8 mouse cellular contexts compared by ENCODE assay signal in genomic region chr11:98961051-98961592, GRCm38 (mm10). TPM values are rescaled to one million over a fixed set of nuclear protein-coding genes. Genes with fewer than 3 reads are reported as not detected.
DNase-seq lines count a peak whose midpoint lies in the region; ATAC-seq and TF ChIP-seq lines count a peak whose summit lies in the region.

No protein-coding gene starts in this region.

- H3K4me3 ChIP-seq in heart, embryonic 15.5 days, result peak overlapping the region; percentile 70
- H3K4me3 ChIP-seq in limb, embryonic 10.5 days, result peak overlapping the region; percentile 80
- H3K4me3 ChIP-seq in midbrain, postnatal 0 days (ENCODE audit: low read depth, low read length), result peak overlapping the region; percentile 57

- peak; percentile 65 for DNase-seq in gastrocnemius, postnatal 10 days
- no peak for DNase-seq in gastrocnemius, adult 18-20 months (ENCODE audit: low spot score)
- peak; percentile 74 for DNase-seq in adrenal gland, postnatal 10 days
- peak; percentile 46 for DNase-seq in limb, embryonic 10.5 days (ENCODE audit: low spot score)
- DNase-seq in midbrain, postnatal 0 days (ENCODE audit: low spot score), result no peak
- no peak for DNase-seq in urinary bladder, postnatal 25 days (ENCODE audit: low spot score)

- WGBS in heart, embryonic 15.5 days, result 23% methylated on average over 18 of the region's 18 CpGs
- WGBS in limb, embryonic 10.5 days, result 2% methylated on average over 18 of the region's 18 CpGs
- WGBS in midbrain, postnatal 0 days, result 23% methylated on average over 17 of the region's 18 CpGs

- no peaks in the 10 kb centered on the region for H3K27me3 ChIP-seq in heart, embryonic 15.5 days
- H3K27me3 ChIP-seq in limb, embryonic 10.5 days (ENCODE audit: low read depth, poor library complexity, severe bottlenecking), result no peaks in the 10 kb centered on the region
- H3K27me3 ChIP-seq in midbrain, postnatal 0 days (ENCODE audit: insufficient read depth, low read length), result no peaks in the 10 kb centered on the region

- no peaks in the 10 kb centered on the region for H3K9me3 ChIP-seq in heart, embryonic 15.5 days (replicated peaks)
- no peaks in the 10 kb centered on the region for H3K9me3 ChIP-seq in limb, embryonic 10.5 days (replicated peaks)
- H3K9me3 ChIP-seq in midbrain, postnatal 0 days (ENCODE audit: low read length), result no peaks in the 10 kb centered on the region

- no peak for ATAC-seq in heart, embryonic 15.5 days (replicated peaks; ENCODE audit: insufficient number of reproducible peaks, insufficient read depth, low FRiP score, low read depth)
- ATAC-seq in midbrain, postnatal 0 days (ENCODE audit: low FRiP score), result no peak
- ATAC-seq in activated CD4-positive, CD25-positive, alpha-beta regulatory T cell, adult 4 months, result no peak

- peak overlapping the region; percentile 75 for H3K9ac ChIP-seq in heart, embryonic 15.5 days
- 0 out of 2 replicates have a peak overlapping the region, but pooled peaks have one; percentile 24 for H3K9ac ChIP-seq in midbrain, postnatal 0 days (replicated peaks; ENCODE audit: low read length, poor library complexity, severe bottlenecking)

- peaks cover 9% of the 10 kb centered on the region for H3K36me3 ChIP-seq in heart, embryonic 15.5 days
- H3K36me3 ChIP-seq in limb, embryonic 10.5 days, result peaks cover 30% of the 10 kb centered on the region
- no peaks in the 10 kb centered on the region for H3K36me3 ChIP-seq in midbrain, postnatal 0 days (ENCODE audit: insufficient read depth, low read length)

- no peak for TF ChIP-seq CTCF in midbrain, postnatal 0 days (IDR thresholded peaks at IDR 0.05)

- peak overlapping the region; percentile 91 for H3K27ac ChIP-seq in heart, embryonic 15.5 days
- peak overlapping the region; percentile 88 for H3K27ac ChIP-seq in limb, embryonic 10.5 days
- H3K27ac ChIP-seq in midbrain, postnatal 0 days (ENCODE audit: low read depth, low read length), result no peak overlapping the region

- H3K4me2 ChIP-seq in heart, embryonic 15.5 days, result peak overlapping the region; percentile 95
- H3K4me2 ChIP-seq in midbrain, postnatal 0 days (ENCODE audit: low read depth, low read length, poor library complexity, severe bottlenecking), result peak overlapping the region; percentile 99

- peaks cover 83% of the 10 kb centered on the region for H3K4me1 ChIP-seq in heart, embryonic 15.5 days (replicated peaks)
- H3K4me1 ChIP-seq in limb, embryonic 10.5 days, result peaks cover 77% of the 10 kb centered on the region
- peaks cover 31% of the 10 kb centered on the region for H3K4me1 ChIP-seq in midbrain, postnatal 0 days (ENCODE audit: insufficient read depth, low read length)

RNA-seq across cellular contexts. Expression of gene Gjd3, which starts 21.7 kb away (rescaled TPM):
- total RNA-seq in gastrocnemius, postnatal 10 days (2021), result not detected
- total RNA-seq in gastrocnemius, adult 18-20 months (2021), result not detected
- under 1 TPM; 0.45 to 0.73 TPM for total RNA-seq in adrenal gland, postnatal 10 days (2021)
- 3.6 and 4.4 TPM in 2 replicates for polyA plus RNA-seq in heart, embryonic 15.5 days (2015; fragmentation: Nextera tagmentation; extraction: Ambion mirVana)
- 0.24 and 0.29 TPM in 2 replicates for polyA plus RNA-seq in limb, embryonic 10.5 days (2016; fragmentation: Nextera tagmentation; extraction: Ambion mirVana)
- total RNA-seq in midbrain, postnatal 0 days (2014; rRNA removed), result 3.0 and 5.1 TPM in 2 replicates
- 4.5 and 5.1 TPM in 2 replicates for polyA plus RNA-seq in midbrain, postnatal 0 days (2015; fragmentation: Nextera tagmentation; extraction: Ambion mirVana)
- under 1 TPM in 1 of 2 experiments, not detected in 1; 0.41 TPM for polyA plus RNA-seq in activated CD4-positive, CD25-positive, alpha-beta regulatory T cell, adult 4 months (2017; shearing (Covaris generic))

RNA-seq across cellular contexts. Expression of gene Rara, which starts 33.5 kb away (rescaled TPM):
- total RNA-seq in gastrocnemius, postnatal 10 days (2021), result 10 to 100 TPM; 22.6 to 31.5 TPM
- total RNA-seq in gastrocnemius, adult 18-20 months (2021), result 10 to 100 TPM; 12.9 to 13.2 TPM
- 10 to 100 TPM; 26.2 to 34.7 TPM for total RNA-seq in adrenal gland, postnatal 10 days (2021)
- 26.2 and 31.0 TPM in 2 replicates for polyA plus RNA-seq in heart, embryonic 15.5 days (2015; fragmentation: Nextera tagmentation; extraction: Ambion mirVana)
- polyA plus RNA-seq in limb, embryonic 10.5 days (2016; fragmentation: Nextera tagmentation; extraction: Ambion mirVana), result 38.4 and 43.7 TPM in 2 replicates
- 14.3 and 20.4 TPM in 2 replicates for total RNA-seq in midbrain, postnatal 0 days (2014; rRNA removed)
- polyA plus RNA-seq in midbrain, postnatal 0 days (2015; fragmentation: Nextera tagmentation; extraction: Ambion mirVana), result 8.2 and 8.7 TPM in 2 replicates
- 10 to 100 TPM in 1 of 2 experiments, 1 to 10 TPM in 1; 9.0 to 13.7 TPM for polyA plus RNA-seq in activated CD4-positive, CD25-positive, alpha-beta regulatory T cell, adult 4 months (2017; shearing (Covaris generic))

RNA-seq across cellular contexts. Expression of gene Cdc6, which starts 53.5 kb away (rescaled TPM):
- total RNA-seq in gastrocnemius, postnatal 10 days (2021), result 1 to 10 TPM; 2.3 to 3.5 TPM
- total RNA-seq in gastrocnemius, adult 18-20 months (2021), result under 1 TPM; 0.09 to 0.26 TPM
- total RNA-seq in adrenal gland, postnatal 10 days (2021), result 1 to 10 TPM; 3.8 to 6.5 TPM
- polyA plus RNA-seq in heart, embryonic 15.5 days (2015; fragmentation: Nextera tagmentation; extraction: Ambion mirVana), result 14.2 and 20.4 TPM in 2 replicates
- polyA plus RNA-seq in limb, embryonic 10.5 days (2016; fragmentation: Nextera tagmentation; extraction: Ambion mirVana), result 69.9 and 79.5 TPM in 2 replicates
- total RNA-seq in midbrain, postnatal 0 days (2014; rRNA removed), result 0.19 and 0.44 TPM in 2 replicates
- 0.52 and 0.65 TPM in 2 replicates for polyA plus RNA-seq in midbrain, postnatal 0 days (2015; fragmentation: Nextera tagmentation; extraction: Ambion mirVana)
- 10 to 100 TPM; 10.1 to 17.7 TPM for polyA plus RNA-seq in activated CD4-positive, CD25-positive, alpha-beta regulatory T cell, adult 4 months (2017; shearing (Covaris generic))

Comparison
In these comparisons a context has a peak if more than half of its experiments do, and no peak if none do; other contexts are left out.
1. DNase-seq: peak in gastrocnemius, postnatal 10 days (single experiment), adrenal gland, postnatal 10 days (single experiment) and limb, embryonic 10.5 days (single experiment); none in gastrocnemius, adult 18-20 months (single experiment), midbrain, postnatal 0 days (single experiment) and urinary bladder, postnatal 25 days (single experiment).
2. Peak in every context shown above with its lines, with median percentiles within 50 percentile points of each other: H3K4me3 ChIP-seq.